In genomic region chr9:47642663-47643062, GRCm38 (mm10) we compare ENCODE assay signal across 15 mouse cellular contexts.
A peak's percentile ranks its signal among the peaks of the same experiment; 100 is the strongest.
DNase-seq lines count a peak whose midpoint lies in the region; ATAC-seq lines count a peak whose summit lies in the region.
"Had no signal": no experiment of that assay in that cellular context is flagged by ENCODE, and none has a peak within 500 bp of the region (broad histone marks: within the 10 kb centered on the region; RNA-seq: fewer than 3 reads in every experiment).

No protein-coding gene starts in this region.

- no peaks in the 10 kb centered on the region for H3K27me3 ChIP-seq in kidney, embryonic 16.5 days (ENCODE audit: insufficient read depth, low read length)
- H3K27me3 ChIP-seq: hindbrain, embryonic 12.5 days; midbrain, embryonic 15.5 days; neural tube, embryonic 15.5 days had no signal

- H3K36me3 ChIP-seq in kidney, embryonic 16.5 days (ENCODE audit: insufficient read depth, low read length): no peaks in the 10 kb centered on the region
- H3K36me3 ChIP-seq: hindbrain, embryonic 12.5 days; midbrain, embryonic 15.5 days; neural tube, embryonic 15.5 days had no signal

- 22% methylated on average over 4 of the region's 4 CpGs for WGBS in kidney, embryonic 16.5 days

- peak; percentile 77; the same call in 1 of the 2 replicates for ATAC-seq in kidney, embryonic 16.5 days (ENCODE audit: low FRiP score, low TSS enrichment)
- no peak for ATAC-seq in activated CD4-positive, CD25-positive, alpha-beta regulatory T cell, adult 4 months
- ATAC-seq: liver, postnatal 0 days; midbrain, embryonic 15.5 days had no signal

- no peak overlapping the region for H3K9ac ChIP-seq in kidney, embryonic 16.5 days (replicated peaks; ENCODE audit: low read length)
- H3K9ac ChIP-seq: hindbrain, embryonic 12.5 days; liver, postnatal 0 days; midbrain, embryonic 15.5 days; neural tube, embryonic 15.5 days had no signal

- peaks cover 15% of the 10 kb centered on the region for H3K4me1 ChIP-seq in kidney, embryonic 16.5 days (ENCODE audit: insufficient read depth, low read length)

- no peak overlapping the region for H3K27ac ChIP-seq in kidney, embryonic 16.5 days (ENCODE audit: low read length)
- H3K27ac ChIP-seq: hindbrain, embryonic 12.5 days; midbrain, embryonic 15.5 days; neural tube, embryonic 15.5 days had no signal

- DNase-seq in embryo, embryonic 10 days (ENCODE audit: low spot score): peak; percentile 60
- DNase-seq in embryo, embryonic 9.5 days (ENCODE audit: extremely low spot score): no peak
- DNase-seq in kidney, adult 8-10 months: no peak
- peak; percentile 51 to 71 for DNase-seq in kidney, postnatal 4 days
- DNase-seq in lung, postnatal 4 days: peak; percentile 56 to 70
- no peak for DNase-seq in layer of hippocampus, postnatal 14 days (ENCODE audit: low spot score in 2 of 2)
- DNase-seq: adrenal gland, postnatal 14 days; cerebellum, adult 11-12 months; liver, postnatal 0 days; right cerebral cortex, adult 18-20 months had no signal

- H3K4me2 ChIP-seq in kidney, embryonic 16.5 days (replicated peaks; ENCODE audit: low read depth, low read length): no peak overlapping the region
- H3K4me2 ChIP-seq: hindbrain, embryonic 12.5 days; midbrain, embryonic 15.5 days; neural tube, embryonic 15.5 days had no signal

- no peaks in the 10 kb centered on the region for H3K9me3 ChIP-seq in kidney, embryonic 16.5 days (ENCODE audit: low read length)
- H3K9me3 ChIP-seq: hindbrain, embryonic 12.5 days; midbrain, embryonic 15.5 days; neural tube, embryonic 15.5 days had no signal

- H3K4me3 ChIP-seq in kidney, embryonic 16.5 days (ENCODE audit: low read length): no peak overlapping the region
- H3K4me3 ChIP-seq: hindbrain, embryonic 12.5 days; midbrain, embryonic 15.5 days; neural tube, embryonic 15.5 days had no signal

Comparison
In these comparisons a context has a peak if more than half of its experiments do, and no peak if none do; other contexts are left out.
1. DNase-seq: peak in embryo, embryonic 10 days (single experiment), kidney, postnatal 4 days (2 of 2) and lung, postnatal 4 days (2 of 2); none in embryo, embryonic 9.5 days (single experiment), kidney, adult 8-10 months (0 of 2) and layer of hippocampus, postnatal 14 days (0 of 2).